Mouse (Mus musculus): ENCODE measurements around the gene Ogg1. TPM values are rescaled to one million over a fixed set of nuclear protein-coding genes. Genes with fewer than 3 reads are reported as not detected.
A peak's percentile ranks its signal among the peaks of the same experiment; 100 is the strongest.

The Ogg1 gene
- total and polyA plus RNA-seq, 3 experiments, result 10.4 to 30.4 (median 11.5) TPM

DNA sequence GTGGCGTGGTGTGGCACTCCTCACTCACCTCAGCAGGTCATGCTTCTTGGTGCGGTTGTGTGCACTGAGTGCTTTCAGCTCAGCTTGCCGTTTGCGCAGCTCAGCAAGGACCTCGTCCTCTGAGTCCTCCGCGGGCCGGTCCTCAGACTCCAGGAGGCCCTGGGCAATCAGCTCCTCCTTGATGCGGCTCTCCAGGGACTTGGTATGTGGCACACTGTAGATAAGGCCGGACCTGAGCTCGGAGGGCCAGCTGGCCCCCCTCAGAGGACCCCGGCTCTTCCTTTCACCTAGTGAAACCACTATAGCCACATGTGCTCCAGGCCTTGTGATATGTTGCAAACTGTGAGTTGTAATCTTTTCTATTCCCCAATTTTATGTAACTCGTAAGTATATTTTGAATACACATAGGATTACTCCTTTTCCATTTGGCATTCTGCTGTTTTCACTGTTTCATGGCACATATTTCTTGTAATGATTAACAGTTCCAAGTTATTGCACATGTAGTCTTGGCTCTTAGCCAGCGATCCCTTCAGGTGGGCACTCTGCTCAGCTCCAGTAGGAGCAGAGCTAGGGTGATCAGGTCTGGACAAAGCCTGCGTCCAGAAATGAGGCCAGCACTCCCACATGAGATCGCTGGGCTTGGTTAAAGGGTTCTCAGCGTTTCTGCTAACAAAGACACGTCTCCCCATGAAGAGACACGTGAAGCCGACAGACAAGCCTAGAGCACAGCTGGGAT is 43.6 kb downstream of the Ogg1 start:
- Histone ChIP-seq H3K36me3 (replicated peaks) (peaks cover 90% of the 10 kb centered on the region), H3K4me1 (ENCODE audit: insufficient read depth, low read depth, low read length) (peaks cover 8% of the 10 kb centered on the region), H3K9me3 (replicated peaks) (no peaks in the 10 kb centered on the region), H3K27me3 (ENCODE audit: insufficient read depth, low read length) (no peaks in the 10 kb centered on the region), H3K4me3 (ENCODE audit: low read depth, low read length) (no peak overlapping the region)
- DNase-seq (ENCODE audit: low spot score) (no peak), ATAC-seq (ENCODE audit: extremely low read depth, insufficient number of reproducible peaks, low FRiP score, poor library complexity, severe bottlenecking) (no peak)
- TF ChIP-seq POLR2AphosphoS5 (IDR thresholded peaks at IDR 0.05; ENCODE audit: insufficient replicate concordance, low read depth, low read length) (no peak), GATA2 (IDR thresholded peaks at IDR 0.05; ENCODE audit: borderline replicate concordance, low read depth, low read length) (no peak), GATA1 (IDR thresholded peaks at IDR 0.05; ENCODE audit: borderline replicate concordance, low read length) (no peak), CTCF (IDR thresholded peaks at IDR 0.05; ENCODE audit: low read depth, low read length) (no peak)

DNA sequence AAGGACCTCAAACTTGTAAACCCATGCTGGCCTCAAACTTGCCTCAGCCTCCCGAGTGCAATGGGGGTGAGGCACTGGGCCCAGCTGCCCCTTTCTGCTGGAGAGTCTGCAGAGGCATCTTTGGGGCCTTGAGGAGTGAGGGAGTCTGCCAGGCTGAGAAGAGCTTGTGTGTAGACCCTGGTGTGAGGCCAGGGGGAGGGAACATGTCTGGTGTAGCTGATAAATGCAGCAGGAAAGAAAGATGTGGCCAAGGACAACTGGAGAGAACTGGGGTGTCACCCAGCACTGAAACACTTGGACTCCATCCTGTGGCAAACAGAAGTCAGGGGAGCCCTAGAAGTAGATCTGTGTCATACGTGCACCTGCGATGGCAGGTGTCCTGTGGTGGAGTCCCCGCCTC is 46.7 kb downstream of the Ogg1 start:
- Histone ChIP-seq H3K4me1 (ENCODE audit: insufficient read depth, low read depth, low read length) (peaks cover 25% of the 10 kb centered on the region), H3K4me3 (ENCODE audit: low read depth, low read length) (no peak overlapping the region), H3K36me3 (replicated peaks) (peaks cover 79% of the 10 kb centered on the region), H3K9me3 (replicated peaks) (no peaks in the 10 kb centered on the region), H3K27me3 (ENCODE audit: insufficient read depth, low read length) (no peaks in the 10 kb centered on the region)
- ATAC-seq (ENCODE audit: extremely low read depth, insufficient number of reproducible peaks, low FRiP score, poor library complexity, severe bottlenecking) (no peak), DNase-seq (ENCODE audit: low spot score) (no peak)
- TF ChIP-seq TAL1 (conservative IDR thresholded peaks at IDR 0.05; ENCODE audit: low read depth, low read length) (no peak), GATA1 (IDR thresholded peaks at IDR 0.05; ENCODE audit: borderline replicate concordance, low read length) (no peak), GATA2 (IDR thresholded peaks at IDR 0.05; ENCODE audit: borderline replicate concordance, low read depth, low read length) (no peak), CTCF (IDR thresholded peaks at IDR 0.05; ENCODE audit: low read depth, low read length) (no peak), POLR2AphosphoS5 (IDR thresholded peaks at IDR 0.05; ENCODE audit: insufficient replicate concordance, low read depth, low read length) (no peak)

DNA sequence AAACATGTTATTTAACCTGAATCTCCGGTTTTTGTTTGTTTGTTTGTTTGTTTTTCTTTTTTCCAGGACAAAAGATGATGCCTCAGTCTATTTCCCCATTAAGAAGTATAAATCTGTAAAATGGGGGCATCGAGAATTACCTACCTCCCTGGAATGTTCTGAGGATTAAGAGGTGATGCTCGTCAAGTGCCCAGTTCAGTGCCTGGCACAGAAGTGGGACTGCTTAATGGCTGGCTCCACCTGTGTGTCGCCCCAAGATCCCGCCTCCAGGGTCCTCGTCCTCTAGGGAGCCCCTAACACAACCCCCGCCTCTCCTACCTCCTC is 50.4 kb downstream of the Ogg1 start:
- H3K36me3 ChIP-seq (replicated peaks), result peaks cover 73% of the 10 kb centered on the region
- DNase-seq (ENCODE audit: low spot score), result peak; percentile 96
- H3K4me1 ChIP-seq (ENCODE audit: insufficient read depth, low read depth, low read length), result peaks cover 52% of the 10 kb centered on the region
- TF ChIP-seq POLR2AphosphoS5 (IDR thresholded peaks at IDR 0.05; ENCODE audit: insufficient replicate concordance, low read depth, low read length), result no peak
- TF ChIP-seq CTCF (IDR thresholded peaks at IDR 0.05; ENCODE audit: low read depth, low read length), result no peak
- TF ChIP-seq TAL1 (conservative IDR thresholded peaks at IDR 0.05; ENCODE audit: low read depth, low read length), result no peak
- TF ChIP-seq GATA1 (IDR thresholded peaks at IDR 0.05; ENCODE audit: borderline replicate concordance, low read length), result no peak
- no peak for TF ChIP-seq GATA2 (IDR thresholded peaks at IDR 0.05; ENCODE audit: borderline replicate concordance, low read depth, low read length)
- H3K9me3 ChIP-seq (replicated peaks), result no peaks in the 10 kb centered on the region
- no peak; the same call in 1 of the 2 replicates for ATAC-seq (ENCODE audit: extremely low read depth, insufficient number of reproducible peaks, low FRiP score, poor library complexity, severe bottlenecking)
- H3K4me3 ChIP-seq (ENCODE audit: low read depth, low read length), result peak overlapping the region; percentile 81
- no peaks in the 10 kb centered on the region for H3K27me3 ChIP-seq (ENCODE audit: insufficient read depth, low read length)

DNA sequence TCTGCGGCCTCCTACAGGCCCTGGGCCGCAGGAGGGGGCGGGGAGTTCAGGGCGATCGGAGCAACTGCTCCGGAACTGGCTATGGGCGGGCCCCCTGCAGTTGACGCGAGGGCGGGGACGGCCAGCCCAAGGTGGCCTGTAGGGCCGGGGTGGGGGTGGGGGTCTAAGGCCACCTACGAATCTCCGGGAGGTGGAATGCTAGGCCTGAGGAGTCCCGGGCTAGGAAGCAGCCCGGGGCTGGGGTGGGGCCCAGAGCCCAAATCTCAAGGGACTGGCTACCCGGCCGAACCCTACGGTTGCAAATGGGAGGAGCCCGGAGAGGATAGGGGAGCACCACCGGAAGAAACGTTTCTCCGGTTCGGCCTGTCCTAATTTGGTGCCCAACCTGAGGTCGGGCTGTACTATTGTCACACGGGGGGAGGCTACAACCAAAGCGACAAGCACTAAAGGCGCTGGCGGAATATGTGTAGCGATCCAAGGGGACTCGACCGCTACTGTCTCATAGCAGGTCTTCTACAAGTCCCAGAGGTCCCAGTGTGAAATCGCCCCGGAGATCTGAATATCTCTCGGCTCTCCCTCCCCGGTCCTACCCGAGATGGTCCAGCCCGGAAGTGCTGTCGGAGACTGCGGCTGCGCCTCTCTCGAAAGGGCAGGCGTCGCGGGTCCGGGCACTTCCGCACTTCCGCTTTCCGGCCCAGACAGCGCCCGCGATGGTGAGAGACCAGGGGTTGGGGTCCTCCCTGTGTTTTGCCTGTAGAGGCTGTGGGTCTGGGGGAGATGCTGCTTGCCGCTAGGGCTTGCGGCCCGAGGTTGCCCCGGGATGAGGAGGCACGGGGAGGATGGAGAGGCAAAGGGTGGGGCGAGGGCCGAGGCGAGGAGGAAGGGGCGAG is 51.0 kb downstream of the Ogg1 start, which contains the start of the genes Tada3 and Arpc4:
TSS of gene Tada3 (minus strand) at position 388 of the 890 bp plus-strand sequence.
TSS of gene Arpc4 (plus strand) at position 620 of the 890 bp plus-strand sequence.
- peak; percentile 92 for DNase-seq (ENCODE audit: low spot score)
- H3K36me3 ChIP-seq (replicated peaks), result peaks cover 73% of the 10 kb centered on the region
- peak within 1 kb of the TSS; percentile 81 for H3K4me3 ChIP-seq (ENCODE audit: low read depth, low read length)
- TF ChIP-seq GATA2 (IDR thresholded peaks at IDR 0.05; ENCODE audit: borderline replicate concordance, low read depth, low read length) (no peak), POLR2AphosphoS5 (IDR thresholded peaks at IDR 0.05; ENCODE audit: insufficient replicate concordance, low read depth, low read length) (no peak), CTCF (IDR thresholded peaks at IDR 0.05; ENCODE audit: low read depth, low read length) (no peak), TAL1 (conservative IDR thresholded peaks at IDR 0.05; ENCODE audit: low read depth, low read length) (no peak), GATA1 (IDR thresholded peaks at IDR 0.05; ENCODE audit: borderline replicate concordance, low read length) (no peak)
- no peaks in the 10 kb centered on the region for H3K27me3 ChIP-seq (ENCODE audit: insufficient read depth, low read length)
- H3K4me1 ChIP-seq (ENCODE audit: insufficient read depth, low read depth, low read length), result peaks cover 52% of the 10 kb centered on the region
- no peaks in the 10 kb centered on the region for H3K9me3 ChIP-seq (replicated peaks)
- ATAC-seq (ENCODE audit: extremely low read depth, insufficient number of reproducible peaks, low FRiP score, poor library complexity, severe bottlenecking), result peak; percentile 86

DNA sequence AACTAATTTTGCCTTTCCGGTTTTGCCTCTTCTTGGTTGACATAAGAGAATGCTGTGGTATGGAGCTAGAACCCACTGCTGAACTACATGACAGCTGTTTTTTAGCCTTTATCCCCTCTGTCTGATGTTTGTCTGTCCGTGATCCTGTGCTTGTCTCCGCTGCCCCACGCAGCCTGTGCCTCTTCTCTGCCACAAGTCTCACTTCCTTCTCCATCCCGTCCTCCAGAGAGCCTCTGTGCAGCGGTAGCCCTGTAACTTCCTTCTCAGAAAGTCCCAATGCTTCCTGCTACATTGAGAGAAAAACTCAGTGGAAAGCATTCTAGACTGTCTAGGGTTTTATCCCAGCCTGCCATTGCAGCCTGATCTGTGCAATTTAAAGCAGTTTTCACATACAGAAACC is 52.5 kb downstream of the Ogg1 start:
- no peaks in the 10 kb centered on the region for H3K27me3 ChIP-seq (ENCODE audit: insufficient read depth, low read length)
- H3K4me1 ChIP-seq (ENCODE audit: insufficient read depth, low read depth, low read length), result peaks cover 46% of the 10 kb centered on the region
- no peak for DNase-seq (ENCODE audit: low spot score)

DNA sequence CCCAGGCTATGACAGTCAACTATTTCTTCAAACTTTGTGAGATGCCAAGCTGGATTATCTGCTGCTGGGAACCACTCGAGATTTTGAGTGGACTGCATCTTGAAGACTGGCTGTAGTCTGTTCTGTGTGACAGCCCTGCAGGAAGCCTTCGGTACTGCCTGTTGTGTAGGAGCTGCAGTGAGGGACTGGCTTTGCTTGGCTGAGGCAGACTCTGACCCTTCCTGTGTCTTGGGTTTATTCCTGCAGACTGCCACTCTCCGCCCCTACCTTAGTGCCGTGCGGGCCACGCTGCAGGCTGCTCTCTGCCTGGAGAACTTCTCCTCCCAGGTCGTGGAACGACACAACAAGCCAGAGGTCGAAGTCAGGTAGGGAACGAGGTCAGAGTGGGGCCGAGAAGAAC is 53.7 kb downstream of the Ogg1 start:
- Histone ChIP-seq H3K27me3 (ENCODE audit: insufficient read depth, low read length) (no peaks in the 10 kb centered on the region), H3K4me3 (ENCODE audit: low read depth, low read length) (no peak overlapping the region; the same call in 1 of the 2 replicates), H3K4me1 (ENCODE audit: insufficient read depth, low read depth, low read length) (peaks cover 46% of the 10 kb centered on the region), H3K9me3 (replicated peaks) (no peaks in the 10 kb centered on the region), H3K36me3 (replicated peaks) (peaks cover 72% of the 10 kb centered on the region)
- DNase-seq (ENCODE audit: low spot score) (no peak), ATAC-seq (ENCODE audit: extremely low read depth, insufficient number of reproducible peaks, low FRiP score, poor library complexity, severe bottlenecking) (no peak)
- TF ChIP-seq CTCF (IDR thresholded peaks at IDR 0.05; ENCODE audit: low read depth, low read length), result no peak
- no peak for TF ChIP-seq POLR2AphosphoS5 (IDR thresholded peaks at IDR 0.05; ENCODE audit: insufficient replicate concordance, low read depth, low read length)
- no peak for TF ChIP-seq GATA2 (IDR thresholded peaks at IDR 0.05; ENCODE audit: borderline replicate concordance, low read depth, low read length)
- TF ChIP-seq GATA1 (IDR thresholded peaks at IDR 0.05; ENCODE audit: borderline replicate concordance, low read length), result no peak
- no peak for TF ChIP-seq TAL1 (conservative IDR thresholded peaks at IDR 0.05; ENCODE audit: low read depth, low read length)

More for the DNA sequence above, 52.5 kb downstream of the Ogg1 start:
- Histone ChIP-seq H3K4me3 (ENCODE audit: low read depth, low read length) (peak overlapping the region; percentile 81), H3K9me3 (replicated peaks) (no peaks in the 10 kb centered on the region), H3K36me3 (replicated peaks) (peaks cover 73% of the 10 kb centered on the region)
- no peak for ATAC-seq (ENCODE audit: extremely low read depth, insufficient number of reproducible peaks, low FRiP score, poor library complexity, severe bottlenecking)
- no peak for TF ChIP-seq POLR2AphosphoS5 (IDR thresholded peaks at IDR 0.05; ENCODE audit: insufficient replicate concordance, low read depth, low read length)
- no peak for TF ChIP-seq CTCF (IDR thresholded peaks at IDR 0.05; ENCODE audit: low read depth, low read length)
- TF ChIP-seq GATA2 (IDR thresholded peaks at IDR 0.05; ENCODE audit: borderline replicate concordance, low read depth, low read length), result no peak
- TF ChIP-seq TAL1 (conservative IDR thresholded peaks at IDR 0.05; ENCODE audit: low read depth, low read length), result no peak
- no peak for TF ChIP-seq GATA1 (IDR thresholded peaks at IDR 0.05; ENCODE audit: borderline replicate concordance, low read length)
